In the genomic region with DNA sequence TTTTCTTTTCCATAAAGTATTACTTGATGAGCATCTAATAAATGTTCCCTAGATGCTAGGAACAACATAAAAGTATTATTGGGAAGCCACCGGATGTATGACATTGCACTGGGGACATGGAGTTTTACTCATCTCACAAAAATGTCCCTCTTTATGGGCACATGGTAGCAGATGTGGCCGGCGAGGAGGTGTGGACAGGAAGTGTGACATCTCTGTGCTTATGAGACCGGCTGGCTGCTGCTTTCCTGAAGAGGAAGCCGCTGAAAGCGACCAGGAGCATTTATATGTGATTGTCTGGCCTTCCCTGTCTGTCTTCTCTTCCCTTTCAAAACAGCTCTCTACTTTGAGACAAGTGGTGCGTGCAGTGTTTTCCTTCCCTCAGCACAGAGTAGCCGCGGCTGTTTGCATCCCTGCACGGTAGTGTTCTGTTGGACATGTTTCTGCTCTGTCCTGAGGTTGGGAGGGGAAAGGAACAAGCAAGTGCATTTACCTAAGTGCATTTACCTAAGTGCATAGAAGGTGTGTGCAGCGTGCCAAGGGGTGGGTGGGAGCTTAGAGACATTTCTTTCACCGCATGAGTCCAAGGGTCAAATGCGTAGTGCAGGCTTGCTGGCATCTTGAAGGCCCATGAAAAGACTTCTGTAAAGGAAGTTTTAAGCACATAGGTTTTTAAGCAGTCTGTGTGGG, we compare ENCODE assay signal across 8 mouse cellular contexts.
DNase-seq lines count a peak whose midpoint lies in the region; ATAC-seq and TF ChIP-seq lines count a peak whose summit lies in the region.

No protein-coding gene starts in this region.

- 0 out of 2 replicates have a peak overlapping the region, but pooled peaks have one; percentile 16 for H3K4me2 ChIP-seq in neural tube, embryonic 13.5 days
- H3K4me2 ChIP-seq in neural tube, embryonic 15.5 days = no peak overlapping the region
- H3K4me2 ChIP-seq in liver, embryonic 13.5 days = 0 out of 2 replicates have a peak overlapping the region, but pooled peaks have one; percentile 6
- H3K4me2 ChIP-seq in stomach, postnatal 0 days (replicated peaks; ENCODE audit: low read depth) = peak overlapping the region; percentile 20; the same call in 1 of the 2 replicates
- H3K4me2 ChIP-seq in forebrain, embryonic 14.5 days (ENCODE audit: low read length) = no peak overlapping the region

- no peaks in the 10 kb centered on the region; the same call in 1 of the 2 replicates for H3K4me1 ChIP-seq in neural tube, embryonic 13.5 days (replicated peaks)
- H3K4me1 ChIP-seq in neural tube, embryonic 15.5 days = 0 out of 2 replicates have a peak, but pooled peaks cover 3% of the 10 kb centered on the region
- H3K4me1 ChIP-seq in liver, embryonic 13.5 days (replicated peaks) = peaks cover 36% of the 10 kb centered on the region
- H3K4me1 ChIP-seq in stomach, postnatal 0 days (replicated peaks; ENCODE audit: control insufficient read depth, insufficient read depth) = no peaks in the 10 kb centered on the region; the same call in 1 of the 2 replicates
- no peaks in the 10 kb centered on the region for H3K4me1 ChIP-seq in forebrain, embryonic 14.5 days (ENCODE audit: control insufficient read depth, insufficient read depth, low read length)

- no peak for TF ChIP-seq CTCF in stomach, postnatal 0 days (IDR thresholded peaks at IDR 0.05; ENCODE audit: low read depth)

- no peaks in the 10 kb centered on the region for H3K36me3 ChIP-seq in neural tube, embryonic 13.5 days
- H3K36me3 ChIP-seq in neural tube, embryonic 15.5 days = no peaks in the 10 kb centered on the region
- H3K36me3 ChIP-seq in liver, embryonic 13.5 days = no peaks in the 10 kb centered on the region
- no peaks in the 10 kb centered on the region for H3K36me3 ChIP-seq in stomach, postnatal 0 days (ENCODE audit: control insufficient read depth, insufficient read depth, low read length)
- no peaks in the 10 kb centered on the region for H3K36me3 ChIP-seq in forebrain, embryonic 14.5 days (ENCODE audit: control insufficient read depth, insufficient read depth, low read length)

- no peaks in the 10 kb centered on the region for H3K9me3 ChIP-seq in neural tube, embryonic 13.5 days
- H3K9me3 ChIP-seq in neural tube, embryonic 15.5 days (replicated peaks) = no peaks in the 10 kb centered on the region
- H3K9me3 ChIP-seq in liver, embryonic 13.5 days (replicated peaks) = no peaks in the 10 kb centered on the region
- H3K9me3 ChIP-seq in stomach, postnatal 0 days (ENCODE audit: control insufficient read depth, low read length) = no peaks in the 10 kb centered on the region
- H3K9me3 ChIP-seq in forebrain, embryonic 14.5 days (replicated peaks; ENCODE audit: control insufficient read depth, low read length) = no peaks in the 10 kb centered on the region

- ATAC-seq in neural tube, embryonic 13.5 days (ENCODE audit: low read depth) = no peak
- ATAC-seq in neural tube, embryonic 15.5 days (ENCODE audit: low FRiP score) = no peak
- no peak; the same call in 1 of the 2 replicates for ATAC-seq in liver, embryonic 13.5 days (ENCODE audit: low read depth)
- peak; percentile 75 for ATAC-seq in stomach, postnatal 0 days (ENCODE audit: low FRiP score, low TSS enrichment)
- ATAC-seq in forebrain, embryonic 14.5 days = no peak
- ATAC-seq in megakaryocyte-erythroid progenitor cell, adult 5-6 weeks (replicated peaks; ENCODE audit: low FRiP score, low TSS enrichment, poor library complexity, severe bottlenecking) = no peak

- H3K4me3 ChIP-seq in neural tube, embryonic 13.5 days = no peak overlapping the region
- H3K4me3 ChIP-seq in neural tube, embryonic 15.5 days (replicated peaks) = no peak overlapping the region
- no peak overlapping the region for H3K4me3 ChIP-seq in liver, embryonic 13.5 days (replicated peaks)
- no peak overlapping the region for H3K4me3 ChIP-seq in stomach, postnatal 0 days (ENCODE audit: low read depth, low read length)
- H3K4me3 ChIP-seq in forebrain, embryonic 14.5 days (ENCODE audit: low read depth, low read length) = no peak overlapping the region

- H3K27ac ChIP-seq in neural tube, embryonic 13.5 days (replicated peaks) = no peak overlapping the region
- H3K27ac ChIP-seq in neural tube, embryonic 15.5 days (replicated peaks) = no peak overlapping the region
- H3K27ac ChIP-seq in liver, embryonic 13.5 days = peak overlapping the region; percentile 55
- peak overlapping the region; percentile 42 for H3K27ac ChIP-seq in stomach, postnatal 0 days (replicated peaks)
- H3K27ac ChIP-seq in forebrain, embryonic 14.5 days (ENCODE audit: low read depth, low read length) = no peak overlapping the region

- intact Hi-C loops in heart, postnatal 14 days (cut with DNase I) = loop anchor here (2.0 to 5.0 kb wide), 2 partner anchors 32 to 74 kb away; no protein-coding TSS in a partner anchor

- H3K27me3 ChIP-seq in neural tube, embryonic 13.5 days = no peaks in the 10 kb centered on the region
- no peaks in the 10 kb centered on the region for H3K27me3 ChIP-seq in neural tube, embryonic 15.5 days (replicated peaks)
- no peaks in the 10 kb centered on the region for H3K27me3 ChIP-seq in liver, embryonic 13.5 days
- H3K27me3 ChIP-seq in stomach, postnatal 0 days (ENCODE audit: control insufficient read depth, insufficient read depth, low read length) = no peaks in the 10 kb centered on the region
- H3K27me3 ChIP-seq in forebrain, embryonic 14.5 days (replicated peaks; ENCODE audit: control insufficient read depth, insufficient read depth, low read length) = no peaks in the 10 kb centered on the region

- DNase-seq in heart, postnatal 14 days = peak; percentile 36 to 50
- no peak for DNase-seq in liver, embryonic 13.5 days
- DNase-seq in stomach, postnatal 0 days (ENCODE audit: low spot score) = peak; percentile 69
- no peak for DNase-seq in forebrain, embryonic 14.5 days (ENCODE audit: low spot score)
- no peak for DNase-seq in spleen, postnatal 10 days (ENCODE audit: low spot score in 2 of 2)

- H3K9ac ChIP-seq in neural tube, embryonic 13.5 days = no peak overlapping the region
- no peak overlapping the region for H3K9ac ChIP-seq in neural tube, embryonic 15.5 days (replicated peaks)
- no peak overlapping the region for H3K9ac ChIP-seq in liver, embryonic 13.5 days
- H3K9ac ChIP-seq in stomach, postnatal 0 days (ENCODE audit: low read length) = no peak overlapping the region
- H3K9ac ChIP-seq in forebrain, embryonic 14.5 days (ENCODE audit: low read length) = no peak overlapping the region

- TF ChIP-seq EP300 in stomach, postnatal 0 days (optimal IDR thresholded peaks at IDR 0.05) = no peak

- 70% methylated on average over 13 of the region's 13 CpGs for WGBS in neural tube, embryonic 13.5 days
- 81% methylated on average over 13 of the region's 13 CpGs for WGBS in neural tube, embryonic 15.5 days
- 27% methylated on average over 13 of the region's 13 CpGs for WGBS in liver, embryonic 13.5 days (ENCODE audit: insufficient replicate concordance)
- 44% methylated on average over 13 of the region's 13 CpGs for WGBS in stomach, postnatal 0 days
- WGBS in forebrain, embryonic 14.5 days = 81% methylated on average over 13 of the region's 13 CpGs

Comparison
In these comparisons a context has a peak if more than half of its experiments do, and no peak if none do; other contexts are left out.
1. H3K4me2 ChIP-seq: peak in neural tube, embryonic 13.5 days (single experiment), liver, embryonic 13.5 days (single experiment) and stomach, postnatal 0 days (single experiment); none in neural tube, embryonic 15.5 days (single experiment) and forebrain, embryonic 14.5 days (single experiment).
2. H3K27ac ChIP-seq: peak in liver, embryonic 13.5 days (single experiment) and stomach, postnatal 0 days (single experiment); none in neural tube, embryonic 13.5 days (single experiment), neural tube, embryonic 15.5 days (single experiment) and forebrain, embryonic 14.5 days (single experiment).
3. DNase-seq: peak in heart, postnatal 14 days (2 of 2) and stomach, postnatal 0 days (single experiment); none in liver, embryonic 13.5 days (single experiment), forebrain, embryonic 14.5 days (single experiment) and spleen, postnatal 10 days (0 of 2).